Mouse (Mus musculus): ENCODE data around the gene Tanc2.

DNA sequence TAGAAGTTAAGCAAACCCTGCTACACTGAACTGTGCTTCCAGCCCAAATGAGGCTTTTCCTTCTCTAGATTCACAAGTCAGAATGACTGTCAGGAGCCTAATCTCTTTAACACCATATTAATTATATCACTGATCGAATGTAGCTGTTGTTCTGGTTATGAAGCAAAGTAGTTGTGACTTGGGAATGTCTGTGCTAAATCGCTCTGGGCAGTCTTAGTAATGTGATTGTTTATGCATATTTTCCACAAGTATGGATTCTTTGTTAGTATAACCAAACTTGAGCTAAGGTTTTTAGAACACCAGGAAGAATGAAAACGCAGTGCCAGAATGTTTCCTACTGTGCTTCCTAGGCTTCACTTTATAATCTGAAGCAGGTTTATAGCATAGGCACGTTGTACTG is 170.6 kb downstream of the Tanc2 start:
- TF ChIP-seq MAX (IDR thresholded peaks at IDR 0.05; ENCODE audit: low read length) (no peak), CHD2 (IDR thresholded peaks at IDR 0.05; ENCODE audit: low read length) (no peak), ZNF384 (IDR thresholded peaks at IDR 0.05; ENCODE audit: low read depth, low read length) (no peak), ZMIZ1 (IDR thresholded peaks at IDR 0.05; ENCODE audit: low read depth, low read length) (no peak), E2F4 (IDR thresholded peaks at IDR 0.05; ENCODE audit: borderline replicate concordance, low read depth, low read length) (no peak), POLR2AphosphoS2 (IDR thresholded peaks at IDR 0.05; ENCODE audit: low read length) (no peak), MXI1 (IDR thresholded peaks at IDR 0.05; ENCODE audit: low read depth, low read length) (no peak), GATA1 (IDR thresholded peaks at IDR 0.05; ENCODE audit: low read depth, low read length) (no peak), CTCF (IDR thresholded peaks at IDR 0.05 in 2 of 3, conservative IDR thresholded peaks at IDR 0.05 in 1 of 3; ENCODE audit: control insufficient read depth in 1 of 3, insufficient read depth in 1 of 3, low read depth in 2 of 3, low read length in 3 of 3, poor library complexity in 1 of 3, severe bottlenecking in 1 of 3) (no peak), ELF1 (IDR thresholded peaks at IDR 0.05; ENCODE audit: low read depth, low read length) (no peak), CHD1 (IDR thresholded peaks at IDR 0.05; ENCODE audit: low read depth, low read length) (no peak), TCF12 (IDR thresholded peaks at IDR 0.05; ENCODE audit: low read depth, low read length) (no peak), RCOR1 (IDR thresholded peaks at IDR 0.05; ENCODE audit: low read depth, low read length) (no peak)

Data from MEL (cell line).